Mouse (Mus musculus) thymus, adult 2 months (tissue): ENCODE data around the gene Adcy9.

Source experiments
- CTCF ChIP-seq: fragments of 200-500 bp; IDR thresholded peaks from 2 replicates; pipeline ENCODE4 v1.5.1; 2012; ENCODE audit warnings: mild to moderate bottlenecking, control low read depth, low read length, moderate library complexity, borderline replicate concordance; ENCODE audit not compliant: control insufficient read depth, poor library complexity, insufficient read depth; ENCODE audit errors: extremely low read depth
- POLR2A ChIP-seq: fragments of 200-500 bp; IDR thresholded peaks from 2 replicates; pipeline ENCODE4 v1.6.1; 2012; ENCODE audit warnings: mild to moderate bottlenecking, low read length, control low read depth, moderate library complexity; ENCODE audit not compliant: control insufficient read depth, poor library complexity, insufficient read depth; ENCODE audit errors: extremely low read depth

- TF ChIP-seq CTCF (no peak), POLR2A (no peak)
Measured at GRCm38 (mm10) chr16:4342579-4342978, 77.7 kb downstream of the Adcy9 start.
